Mouse (Mus musculus) small intestine, adult 2 months (tissue): Measurements from ENCODE around the gene Htra2.

Experiments
- CTCF ChIP-seq: fragments of 200-500 bp; IDR thresholded peaks from 2 replicates; pipeline ENCODE4 v1.5.1; 2012; ENCODE audit warnings: low read depth, mild to moderate bottlenecking, control low read depth, inconsistent platforms, low read length, moderate library complexity, mixed read lengths; ENCODE audit not compliant: insufficient replicate concordance, insufficient read length; ENCODE audit errors: extremely low read depth
- POLR2A ChIP-seq: fragments of 200-500 bp; IDR thresholded peaks from 2 replicates; pipeline ENCODE4 v1.6.1; 2012; ENCODE audit warnings: low read depth, mild to moderate bottlenecking, control low read depth, inconsistent platforms, low read length, moderate library complexity

- no peak for TF ChIP-seq CTCF
- TF ChIP-seq POLR2A: no peak; the same call in 1 of the 2 replicates
Measured at GRCm38 (mm10) chr6:83068706-83069487, 13.8 kb upstream of the Htra2 start.
